Mouse (Mus musculus) midbrain, embryonic 10.5 days (tissue): ENCODE measurements around the gene Ccdc13. TPM values are rescaled to one million over a fixed set of nuclear protein-coding genes. Genes with fewer than 3 reads are reported as not detected.

Source experiments
- DNase-seq: peaks from one replicate; pipeline ENCODE4 v3.0.0-alpha.2; 2017; ENCODE audit warnings: low spot score
- H3K27ac ChIP-seq: fragments of 300-500 bp; sonication (generic); replicated peaks from 2 replicates; pipeline ENCODE4 v1.5.1; 2016; ENCODE audit warnings: mild to moderate bottlenecking
- H3K27me3 ChIP-seq: fragments of 300-500 bp; sonication (generic); 2 replicates; pipeline ENCODE4 v1.6.1; 2016; ENCODE audit warnings: low read depth, mild to moderate bottlenecking; ENCODE audit not compliant: poor library complexity, severe bottlenecking
- H3K36me3 ChIP-seq: fragments of 300-500 bp; sonication (generic); 2 replicates; pipeline ENCODE4 v1.6.1; 2016; ENCODE audit warnings: mild to moderate bottlenecking, moderate library complexity
- H3K4me1 ChIP-seq: fragments of 300-500 bp; sonication (generic); 2 replicates; pipeline ENCODE4 v1.6.1; 2016
- H3K4me3 ChIP-seq: fragments of 300-500 bp; sonication (generic); 2 replicates; pipeline ENCODE4 v1.5.1; 2016; ENCODE audit warnings: mild to moderate bottlenecking, moderate library complexity
- H3K9me3 ChIP-seq: fragments of 300-500 bp; sonication (generic); replicated peaks from 2 replicates; pipeline ENCODE4 v1.6.1; 2016; ENCODE audit warnings: mild to moderate bottlenecking
- WGBS: fragments of 180-500 bp; shearing (Covaris S2); methylation state at CpG from one replicate; pipeline ENCODE4 v1.1.7; 2016; 5-methylcytosine and 5-hydroxymethylcytosine counted together
- polyA plus RNA-seq: library from polyadenylated mRNA; unstranded; fragments of >200 nt; fragmentation: Nextera tagmentation; extraction: Ambion mirVana; gene quantifications from 2 replicates; pipeline ENCODE4 v1.2.1, GENCODE M21; 2016

Gene Ccdc13
- polyA plus RNA-seq, 1 experiment from 2014 or later: 2.4 TPM

DNA sequence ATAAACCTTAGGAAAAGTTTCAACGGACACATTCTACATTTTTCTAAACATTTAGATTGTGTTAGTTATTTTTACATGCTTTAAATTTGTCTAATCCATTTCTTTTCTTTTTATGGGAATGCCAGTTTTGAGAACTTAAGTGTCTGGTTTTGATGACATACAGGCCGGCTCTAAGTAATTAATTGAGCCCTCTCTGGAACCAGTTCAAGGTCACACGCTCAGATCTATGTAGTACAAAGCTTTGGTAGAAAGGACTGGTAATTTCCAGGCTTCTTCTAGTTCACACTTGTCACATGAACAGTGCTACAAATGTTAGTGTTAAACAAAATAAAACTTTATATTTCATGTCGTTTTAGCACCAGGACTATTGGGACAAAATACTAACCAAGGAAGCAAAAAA, 25.6 kb upstream of the Ccdc13 start:
- DNase-seq: no peak
- 75% methylated on average over 4 of the region's 4 CpGs for WGBS
- H3K4me3 ChIP-seq: no peak overlapping the region
- H3K4me1 ChIP-seq: peaks cover 6% of the 10 kb centered on the region
- H3K27ac ChIP-seq: no peak overlapping the region
- H3K27me3 ChIP-seq: no peaks in the 10 kb centered on the region
- peaks cover under 1% of the 10 kb centered on the region; the same call in 1 of the 2 replicates for H3K36me3 ChIP-seq
- H3K9me3 ChIP-seq: no peaks in the 10 kb centered on the region

DNA sequence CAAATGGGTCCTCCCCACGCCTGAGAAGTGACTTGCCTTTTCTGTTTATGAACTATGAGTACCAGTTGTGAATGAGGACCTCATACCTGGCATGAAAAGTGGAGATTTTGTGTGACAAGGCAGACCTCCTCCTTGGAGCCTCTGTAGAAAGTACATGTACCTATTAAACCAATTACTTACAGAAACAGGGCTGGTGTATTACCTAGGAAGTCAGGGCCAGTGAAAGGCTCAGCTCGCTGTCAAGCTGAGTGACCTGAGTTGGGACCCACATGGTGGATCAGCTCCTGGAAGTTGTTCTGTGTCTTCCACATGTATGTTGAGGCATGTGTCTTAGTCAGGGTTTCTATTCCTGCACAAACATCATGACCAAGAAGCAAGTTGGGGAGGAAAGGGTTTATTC, 21.7 kb upstream of the Ccdc13 start:
- no peak for DNase-seq
- Histone ChIP-seq H3K36me3 (peaks cover 11% of the 10 kb centered on the region), H3K27me3 (no peaks in the 10 kb centered on the region), H3K9me3 (no peaks in the 10 kb centered on the region), H3K4me1 (peaks cover 24% of the 10 kb centered on the region), H3K4me3 (no peak overlapping the region), H3K27ac (no peak overlapping the region)
- 89% methylated on average over 2 of the region's 2 CpGs for WGBS

DNA sequence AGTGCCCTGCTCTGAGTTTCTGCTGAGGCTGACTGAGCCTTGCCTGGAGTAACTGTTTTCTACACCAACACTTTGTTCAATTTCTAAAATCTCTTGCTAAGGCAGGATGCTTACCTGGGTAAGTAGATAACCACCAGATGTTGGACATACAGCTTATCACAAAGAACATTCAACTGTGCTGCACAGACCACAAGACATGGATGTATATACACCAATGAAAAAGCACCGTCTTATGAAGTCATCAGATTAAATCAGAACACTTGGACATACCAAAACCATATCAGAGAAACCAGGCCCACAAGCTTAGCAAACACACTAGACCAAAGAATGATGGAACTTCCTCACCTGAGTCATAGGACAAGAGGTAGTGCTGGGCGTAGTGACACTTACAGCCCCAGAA, 20.1 kb upstream of the Ccdc13 start:
- Histone ChIP-seq H3K9me3 (no peaks in the 10 kb centered on the region), H3K4me3 (no peak overlapping the region), H3K27ac (no peak overlapping the region), H3K27me3 (no peaks in the 10 kb centered on the region), H3K36me3 (peaks cover 11% of the 10 kb centered on the region), H3K4me1 (peaks cover 29% of the 10 kb centered on the region)
- DNase-seq: no peak
- WGBS: 96% methylated on average over 2 of the region's 2 CpGs

DNA sequence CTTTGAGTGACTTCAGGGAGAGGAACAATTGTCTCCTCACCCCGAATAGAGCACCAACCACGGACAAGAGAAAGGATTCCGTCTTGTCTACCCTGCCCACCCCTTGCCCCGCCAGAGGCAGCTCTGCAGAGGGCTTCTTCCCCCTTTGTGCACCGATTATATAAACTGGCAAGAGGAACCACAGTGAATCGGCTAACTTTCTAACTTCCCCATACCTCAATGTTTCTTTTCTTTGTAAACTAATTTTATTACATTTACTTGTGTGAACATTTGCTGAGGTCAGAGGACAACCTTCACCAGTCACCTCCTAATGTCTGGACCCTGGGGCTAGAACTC, 18.9 kb upstream of the Ccdc13 start, which contains the start of gene Higd1a:
TSS of gene Higd1a (minus strand) at position 210 of the 336 bp plus-strand sequence.
- H3K27me3 ChIP-seq: no peaks in the 10 kb centered on the region
- peak within 1 kb of the TSS; percentile 98 for H3K27ac ChIP-seq
- H3K4me3 ChIP-seq: peak within 1 kb of the TSS; percentile 79
- peaks cover 18% of the 10 kb centered on the region for H3K36me3 ChIP-seq
- 17% methylated on average over 6 of the region's 6 CpGs for WGBS
- no peaks in the 10 kb centered on the region for H3K9me3 ChIP-seq
- H3K4me1 ChIP-seq: peaks cover 29% of the 10 kb centered on the region
- no peak for DNase-seq

DNA sequence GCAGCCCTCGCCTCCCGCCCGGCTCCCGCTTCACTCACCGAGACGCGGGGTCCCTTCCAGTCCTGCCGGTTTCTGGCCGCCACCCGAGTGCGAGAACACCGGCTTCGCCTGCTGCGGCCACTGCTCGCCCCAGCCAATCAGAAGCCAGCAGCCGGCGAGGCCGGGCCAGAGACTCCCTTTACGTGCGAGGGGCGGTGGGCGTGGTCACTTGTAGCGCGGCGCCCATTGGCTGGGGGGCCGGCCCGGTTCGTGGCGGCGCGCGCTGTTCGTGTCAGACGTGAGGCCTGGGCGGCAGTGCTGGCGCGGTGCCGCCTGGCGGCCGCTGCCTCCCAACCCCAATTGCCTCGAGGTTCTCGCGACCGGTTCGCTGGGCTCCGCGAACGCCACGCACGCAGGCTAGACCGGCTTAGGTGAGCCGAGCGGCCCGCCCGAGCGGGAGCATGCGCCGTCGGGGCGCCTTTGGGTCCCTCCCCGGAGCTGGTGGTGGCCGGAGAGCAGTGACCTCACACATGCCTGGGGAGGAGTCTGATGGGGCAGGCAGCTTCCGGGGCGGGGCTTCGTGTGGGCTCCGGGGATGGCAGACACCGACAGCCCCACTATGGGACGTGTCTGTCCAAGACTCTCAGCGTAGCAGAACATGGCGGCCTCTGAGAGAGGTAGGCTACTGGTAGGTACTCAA, 18.4 kb upstream of the Ccdc13 start:
- Histone ChIP-seq H3K4me3 (peak overlapping the region; percentile 79), H3K27ac (peak overlapping the region; percentile 98), H3K4me1 (peaks cover 29% of the 10 kb centered on the region), H3K36me3 (peaks cover 20% of the 10 kb centered on the region), H3K9me3 (no peaks in the 10 kb centered on the region), H3K27me3 (no peaks in the 10 kb centered on the region)
- peak; percentile 99 for DNase-seq
- under 1% methylated on average over 70 of the region's 70 CpGs for WGBS

DNA sequence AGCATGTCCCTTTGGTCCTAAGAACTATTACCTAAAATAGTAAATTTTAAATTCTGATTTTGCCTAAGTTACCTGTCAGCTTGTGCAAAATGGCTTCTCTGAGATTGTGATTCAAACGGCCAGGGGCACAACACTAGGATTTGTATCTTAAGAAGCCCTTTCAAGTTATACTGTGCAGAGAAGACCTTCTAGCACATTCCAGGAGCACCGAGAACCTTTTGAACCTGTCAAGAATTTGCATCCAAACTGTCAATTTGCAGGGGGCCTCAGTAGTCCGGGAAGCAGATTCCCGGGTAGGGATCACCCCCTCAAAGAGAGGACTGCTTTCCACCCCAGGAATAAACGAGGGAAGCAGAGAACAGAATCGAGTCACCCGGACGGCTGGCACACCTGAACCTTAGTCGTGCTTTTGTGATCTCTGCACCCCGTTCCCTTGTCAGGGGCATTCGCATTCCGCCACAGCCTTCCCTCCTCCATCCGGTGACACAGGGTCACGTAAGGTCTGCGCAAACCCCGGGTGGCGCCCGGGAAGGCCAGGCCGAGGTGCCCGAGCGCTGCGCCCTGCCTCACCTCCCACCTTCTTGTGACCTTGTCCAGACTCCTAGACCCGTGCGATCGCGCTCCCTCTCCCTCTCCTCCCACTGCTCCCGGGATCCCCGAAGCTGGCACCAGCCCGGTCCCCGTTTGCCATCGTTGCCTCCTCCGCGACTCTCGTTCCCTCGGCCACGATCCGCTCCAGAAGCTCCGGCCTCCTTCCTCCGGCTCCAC, 17.6 kb upstream of the Ccdc13 start:
- peaks cover 28% of the 10 kb centered on the region for H3K36me3 ChIP-seq
- H3K27ac ChIP-seq: peak overlapping the region; percentile 98

DNA sequence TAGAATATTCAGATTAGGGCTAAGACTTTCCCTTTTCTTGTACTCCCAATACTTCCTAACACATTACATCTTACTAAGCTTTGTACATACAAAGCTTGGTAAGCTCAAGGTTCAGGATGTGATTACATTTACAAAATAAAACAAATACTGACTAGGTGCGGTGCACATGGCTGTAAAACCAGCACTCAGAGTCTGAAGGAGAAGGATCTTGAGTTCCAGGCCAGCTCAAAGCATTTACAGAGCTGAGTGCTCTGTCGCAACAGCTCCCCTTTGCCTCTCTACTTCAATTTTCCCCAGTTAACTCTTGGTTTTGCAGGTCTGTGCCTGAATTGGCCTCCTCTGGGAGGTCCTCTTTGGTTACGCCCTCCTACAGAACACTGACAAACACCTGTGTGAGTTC, 15.0 kb upstream of the Ccdc13 start:
- DNase-seq: no peak
- no peak overlapping the region for H3K4me3 ChIP-seq
- peaks cover 47% of the 10 kb centered on the region for H3K36me3 ChIP-seq
- H3K27me3 ChIP-seq: no peaks in the 10 kb centered on the region
- peaks cover 29% of the 10 kb centered on the region for H3K4me1 ChIP-seq
- no peak overlapping the region for H3K27ac ChIP-seq
- no peaks in the 10 kb centered on the region for H3K9me3 ChIP-seq
- 92% methylated on average over 3 of the region's 3 CpGs for WGBS

More for the DNA sequence above, 17.6 kb upstream of the Ccdc13 start:
- Histone ChIP-seq H3K4me1 (peaks cover 29% of the 10 kb centered on the region), H3K4me3 (peak overlapping the region; percentile 79), H3K27me3 (no peaks in the 10 kb centered on the region), H3K9me3 (no peaks in the 10 kb centered on the region)
- DNase-seq: no peak
- WGBS: 2% methylated on average over 39 of the region's 39 CpGs

DNA sequence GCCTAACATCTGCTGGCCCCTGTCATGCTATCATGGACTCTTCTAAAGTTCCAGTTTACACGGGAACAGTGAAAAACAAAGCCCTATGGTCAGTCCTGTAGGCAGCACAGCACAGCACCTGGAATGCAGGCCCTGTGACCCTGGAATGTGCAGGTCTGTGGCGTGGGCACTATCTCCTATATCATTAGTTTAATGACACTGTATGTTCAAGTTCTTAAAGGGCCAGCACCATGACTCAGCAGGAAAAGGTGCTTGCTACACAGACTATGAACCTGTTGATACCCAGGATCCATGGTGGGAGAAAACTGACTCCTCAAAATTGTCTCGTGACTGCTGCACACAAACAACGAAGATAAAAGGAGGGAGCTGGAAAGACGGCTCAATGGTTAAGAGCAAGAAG, 8.6 kb upstream of the Ccdc13 start:
- H3K36me3 ChIP-seq: peaks cover 64% of the 10 kb centered on the region
- 84% methylated on average over 5 of the region's 5 CpGs for WGBS
- no peaks in the 10 kb centered on the region for H3K27me3 ChIP-seq
- H3K4me3 ChIP-seq: no peak overlapping the region
- H3K27ac ChIP-seq: no peak overlapping the region
- H3K4me1 ChIP-seq: no peaks in the 10 kb centered on the region
- no peak for DNase-seq
- peaks cover 5% of the 10 kb centered on the region; the same call in 1 of the 2 replicates for H3K9me3 ChIP-seq

DNA sequence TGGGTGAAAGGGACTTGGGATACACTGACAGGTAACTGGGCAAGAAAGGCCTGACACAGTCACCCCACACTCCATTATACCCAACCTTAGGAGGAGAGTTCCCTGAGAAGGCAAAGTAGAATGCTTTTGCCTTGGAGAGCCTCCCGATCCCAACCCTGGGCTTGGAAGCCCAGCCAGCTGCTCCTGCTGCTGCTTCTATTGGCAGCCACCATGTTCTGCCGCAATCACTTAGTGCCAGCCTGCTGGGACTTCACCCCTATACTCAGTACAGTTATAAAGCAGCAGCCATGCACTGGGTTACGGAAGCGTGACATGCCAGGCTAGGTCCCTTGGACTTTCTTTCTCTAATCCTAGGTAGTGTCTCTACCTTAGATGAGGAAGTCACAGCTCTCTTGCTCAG, 7.9 kb upstream of the Ccdc13 start:
- H3K4me1 ChIP-seq: no peaks in the 10 kb centered on the region
- peaks cover 57% of the 10 kb centered on the region for H3K36me3 ChIP-seq
- 95% methylated on average over 4 of the region's 4 CpGs for WGBS
- peaks cover 5% of the 10 kb centered on the region; the same call in 1 of the 2 replicates for H3K9me3 ChIP-seq
- no peak overlapping the region for H3K27ac ChIP-seq
- H3K4me3 ChIP-seq: no peak overlapping the region
- no peaks in the 10 kb centered on the region for H3K27me3 ChIP-seq
- DNase-seq: no peak

DNA sequence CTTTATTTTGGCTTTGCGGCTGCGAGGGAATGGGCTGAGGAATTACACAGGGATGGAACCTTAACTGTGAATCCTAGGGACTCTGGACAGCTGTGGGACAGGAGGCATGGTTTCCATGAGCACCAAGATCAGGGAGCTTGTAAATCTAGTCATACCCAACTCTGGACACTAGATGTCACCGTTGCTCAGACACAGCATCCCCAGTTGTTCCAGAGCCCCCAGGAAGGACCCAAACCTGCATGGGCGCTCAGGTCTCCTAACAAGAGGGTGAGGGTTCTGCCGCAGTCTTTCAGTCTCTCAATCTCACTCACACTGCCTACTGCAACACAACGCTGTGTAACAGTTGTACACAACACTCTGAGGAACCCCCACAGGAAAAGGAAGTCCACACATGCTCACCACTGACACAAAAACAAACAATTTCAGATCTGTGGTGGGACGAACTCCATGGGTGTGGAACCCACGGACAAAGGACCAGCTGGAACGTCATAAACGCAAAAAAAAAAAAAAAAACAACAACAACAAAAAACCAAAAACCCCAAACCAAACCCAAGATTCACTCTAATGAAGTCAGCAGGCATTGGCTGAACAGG, 7.4 kb upstream of the Ccdc13 start:
- H3K27me3 ChIP-seq: no peaks in the 10 kb centered on the region
- H3K9me3 ChIP-seq: peaks cover 5% of the 10 kb centered on the region; the same call in 1 of the 2 replicates
- 55% methylated on average over 10 of the region's 10 CpGs for WGBS
- H3K4me3 ChIP-seq: no peak overlapping the region
- H3K4me1 ChIP-seq: no peaks in the 10 kb centered on the region
- peak; percentile 33 for DNase-seq
- H3K36me3 ChIP-seq: peaks cover 52% of the 10 kb centered on the region
- no peak overlapping the region for H3K27ac ChIP-seq

DNA sequence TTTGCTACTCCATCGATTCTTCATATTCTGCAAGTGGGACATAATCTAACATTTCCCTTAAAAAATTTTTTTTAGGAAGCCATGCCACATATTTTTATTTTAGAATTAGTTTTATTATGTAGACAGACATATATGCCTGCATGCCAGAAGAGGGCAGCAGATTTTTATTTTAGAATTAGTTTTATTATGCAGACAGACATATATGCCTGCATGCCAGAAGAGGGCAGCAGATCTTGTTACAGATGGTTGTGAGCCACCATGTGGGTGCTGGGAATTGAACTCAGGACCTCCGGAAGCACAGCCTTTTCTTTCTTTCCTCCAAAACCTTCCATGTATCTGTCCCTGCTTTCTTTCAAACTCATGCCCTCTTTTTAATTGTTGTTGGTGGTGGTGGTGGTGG, 3.7 kb upstream of the Ccdc13 start:
- H3K36me3 ChIP-seq: peaks cover 15% of the 10 kb centered on the region
- no peak for DNase-seq
- H3K4me3 ChIP-seq: no peak overlapping the region
- H3K27me3 ChIP-seq: peaks cover 18% of the 10 kb centered on the region; the same call in 1 of the 2 replicates
- H3K27ac ChIP-seq: no peak overlapping the region
- H3K9me3 ChIP-seq: peaks cover 5% of the 10 kb centered on the region; the same call in 1 of the 2 replicates
- WGBS: 95% methylated on average over 2 of the region's 2 CpGs
- H3K4me1 ChIP-seq: peaks cover 13% of the 10 kb centered on the region

DNA sequence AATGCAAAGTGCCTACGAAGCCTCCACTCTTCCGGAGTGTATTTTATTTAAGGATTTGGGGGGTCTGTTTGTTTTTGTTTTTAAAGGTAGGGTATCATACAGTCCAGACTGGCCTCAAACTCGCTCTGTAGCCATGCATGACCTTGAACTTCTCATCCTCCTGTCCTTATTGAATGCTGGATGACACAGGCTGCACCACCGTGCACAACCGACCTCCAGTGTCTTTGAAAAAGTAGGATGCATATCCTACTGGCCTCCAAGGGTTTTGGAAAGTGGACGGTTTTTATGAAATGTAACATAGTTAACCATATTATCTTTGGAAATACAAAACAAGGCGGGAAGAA, 333 bp upstream of the Ccdc13 start:
- H3K4me1 ChIP-seq: peaks cover 13% of the 10 kb centered on the region
- no peak for DNase-seq
- WGBS: 39% methylated on average over 7 of the region's 7 CpGs
- H3K4me3 ChIP-seq: peak overlapping the region; percentile 65
- H3K9me3 ChIP-seq: peaks cover 16% of the 10 kb centered on the region
- peak overlapping the region; percentile 85 for H3K27ac ChIP-seq
- H3K27me3 ChIP-seq: peaks cover 22% of the 10 kb centered on the region; the same call in 1 of the 2 replicates
- no peaks in the 10 kb centered on the region for H3K36me3 ChIP-seq

DNA sequence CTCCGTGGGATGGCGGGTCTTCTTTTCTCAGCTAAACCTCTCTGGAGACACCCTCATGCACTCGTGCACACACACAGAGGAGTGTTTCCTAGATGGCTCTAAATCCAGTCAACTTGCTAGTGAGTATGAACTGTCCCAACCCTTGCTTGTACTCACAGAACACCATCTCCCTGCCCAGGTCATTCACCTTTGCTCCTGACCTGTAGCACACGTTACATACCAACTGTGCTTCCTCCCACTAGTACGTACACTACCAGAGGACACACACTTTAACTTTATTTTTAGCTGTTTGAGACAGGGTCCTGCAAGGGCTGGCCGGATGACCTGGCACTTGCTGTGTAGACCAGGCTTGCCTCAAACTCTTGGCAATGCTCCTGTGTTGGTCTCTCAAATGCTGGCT, 1.3 kb downstream of the Ccdc13 start:
- Histone ChIP-seq H3K4me3 (no peak overlapping the region), H3K9me3 (peaks cover 10% of the 10 kb centered on the region), H3K4me1 (peaks cover 13% of the 10 kb centered on the region), H3K27me3 (peaks cover 22% of the 10 kb centered on the region; the same call in 1 of the 2 replicates), H3K36me3 (no peaks in the 10 kb centered on the region), H3K27ac (no peak overlapping the region)
- no peak for DNase-seq
- 90% methylated on average over 6 of the region's 6 CpGs for WGBS
